9 mouse cellular contexts compared by ENCODE assay signal in genomic region chr6:113695766-113696355, GRCm38 (mm10). TPM values are rescaled to one million over a fixed set of nuclear protein-coding genes. Genes with fewer than 3 reads are reported as not detected.
DNase-seq lines count a peak whose midpoint lies in the region; ATAC-seq lines count a peak whose summit lies in the region.
"Had no signal": no experiment of that assay in that cellular context is flagged by ENCODE, and none has a peak within 500 bp of the region (broad histone marks: within the 10 kb centered on the region; RNA-seq: fewer than 3 reads in every experiment).

No protein-coding gene starts in this region.

- peaks cover 7% of the 10 kb centered on the region for H3K36me3 ChIP-seq in forebrain, embryonic 12.5 days (replicated peaks)
- H3K36me3 ChIP-seq in limb, embryonic 15.5 days: peaks cover 11% of the 10 kb centered on the region

- H3K4me2 ChIP-seq in forebrain, embryonic 12.5 days: peak overlapping the region; percentile 86
- H3K4me2 ChIP-seq in limb, embryonic 15.5 days: peak overlapping the region; percentile 85

- peaks cover 30% of the 10 kb centered on the region for H3K4me1 ChIP-seq in forebrain, embryonic 12.5 days
- H3K4me1 ChIP-seq in limb, embryonic 15.5 days: peaks cover 29% of the 10 kb centered on the region

- H3K9ac ChIP-seq in forebrain, embryonic 12.5 days: peak overlapping the region; percentile 29; the same call in 1 of the 2 replicates
- H3K9ac ChIP-seq in limb, embryonic 15.5 days: peak overlapping the region; percentile 10; the same call in 1 of the 2 replicates

- H3K4me3 ChIP-seq in forebrain, embryonic 12.5 days (replicated peaks): peak overlapping the region; percentile 85; the same call in 1 of the 2 replicates
- peak overlapping the region; percentile 90 for H3K4me3 ChIP-seq in limb, embryonic 15.5 days

- H3K27me3 ChIP-seq in forebrain, embryonic 12.5 days: no peaks in the 10 kb centered on the region
- no peaks in the 10 kb centered on the region for H3K27me3 ChIP-seq in limb, embryonic 15.5 days

- no peak overlapping the region for H3K27ac ChIP-seq in forebrain, embryonic 12.5 days
- H3K27ac ChIP-seq in limb, embryonic 15.5 days: peak overlapping the region; percentile 92

- DNase-seq in embryo, embryonic 10.5 days (ENCODE audit: low spot score): peak; percentile 30
- DNase-seq in embryo, embryonic 11 days: no peak
- DNase-seq in 416B (ENCODE audit: low read depth): peak; percentile 51
- DNase-seq in frontal cortex, postnatal 10 days (ENCODE audit: low spot score in 2 of 2): no peak
- DNase-seq in ovary, postnatal 10 days (ENCODE audit: low spot score): no peak
- DNase-seq in adrenal gland, postnatal 36 days: no peak

- 89% methylated on average over 4 of the region's 4 CpGs for WGBS in forebrain, embryonic 12.5 days
- 29% methylated on average over 4 of the region's 4 CpGs for WGBS in limb, embryonic 15.5 days

- ATAC-seq in forebrain, embryonic 12.5 days (ENCODE audit: low FRiP score): no peak
- ATAC-seq in limb, embryonic 15.5 days (ENCODE audit: insufficient number of reproducible peaks, low FRiP score, low TSS enrichment, low read depth): no peak

- H3K9me3 ChIP-seq in forebrain, embryonic 12.5 days: no peaks in the 10 kb centered on the region
- H3K9me3 ChIP-seq in limb, embryonic 15.5 days: no peaks in the 10 kb centered on the region

RNA-seq across cellular contexts. Expression of gene Tatdn2, which starts 1.0 kb away (rescaled TPM):
- polyA plus RNA-seq in forebrain, embryonic 12.5 days (2016; fragmentation: Nextera tagmentation; extraction: Ambion mirVana): 0.94 and 0.96 TPM in 2 replicates
- polyA plus RNA-seq in limb, embryonic 15.5 days (2015; fragmentation: Nextera tagmentation; extraction: Ambion mirVana): 0.61 and 0.63 TPM in 2 replicates
- total RNA-seq in adrenal gland, postnatal 36 days (2021): 10 to 100 TPM; 58.0 to 60.5 TPM

RNA-seq across cellular contexts. Expression of gene Ghrl, which starts 23.8 kb away (rescaled TPM):
- 0.92 and 1.2 TPM in 2 replicates for polyA plus RNA-seq in forebrain, embryonic 12.5 days (2016; fragmentation: Nextera tagmentation; extraction: Ambion mirVana)
- 0.30 and 0.42 TPM in 2 replicates for polyA plus RNA-seq in limb, embryonic 15.5 days (2015; fragmentation: Nextera tagmentation; extraction: Ambion mirVana)
- total RNA-seq in adrenal gland, postnatal 36 days (2021): not detected
- total RNA-seq: hematopoietic stem cell, adult 5-6 weeks had no signal

RNA-seq across cellular contexts. Expression of gene Sec13, which starts 44.7 kb away (rescaled TPM):
- 230 and 237 TPM in 2 replicates for polyA plus RNA-seq in forebrain, embryonic 12.5 days (2016; fragmentation: Nextera tagmentation; extraction: Ambion mirVana)
- 308 and 336 TPM in 2 replicates for polyA plus RNA-seq in limb, embryonic 15.5 days (2015; fragmentation: Nextera tagmentation; extraction: Ambion mirVana)
- total RNA-seq in adrenal gland, postnatal 36 days (2021): 100 to 1,000 TPM; 116 to 130 TPM

RNA-seq across cellular contexts. Expression of gene Irak2, which starts 57.6 kb away (rescaled TPM):
- 0.63 and 1.6 TPM in 2 replicates for polyA plus RNA-seq in forebrain, embryonic 12.5 days (2016; fragmentation: Nextera tagmentation; extraction: Ambion mirVana)
- 4.1 and 4.6 TPM in 2 replicates for polyA plus RNA-seq in limb, embryonic 15.5 days (2015; fragmentation: Nextera tagmentation; extraction: Ambion mirVana)
- total RNA-seq in adrenal gland, postnatal 36 days (2021): 10 to 100 TPM; 17.8 to 21.9 TPM

Comparison
In these comparisons a context has a peak if more than half of its experiments do, and no peak if none do; other contexts are left out.
1. DNase-seq: peak in embryo, embryonic 10.5 days (single experiment) and 416B (single experiment); none in embryo, embryonic 11 days (single experiment), frontal cortex, postnatal 10 days (0 of 2), ovary, postnatal 10 days (single experiment) and adrenal gland, postnatal 36 days (0 of 2).